In genomic region chr10:98572782-98573536, GRCm38 (mm10) we compare ENCODE assay signal across 13 mouse cellular contexts.
A peak's percentile ranks its signal among the peaks of the same experiment; 100 is the strongest.
DNase-seq lines count a peak whose midpoint lies in the region; ATAC-seq and TF ChIP-seq lines count a peak whose summit lies in the region.
"Had no signal": no experiment of that assay in that cellular context is flagged by ENCODE, and none has a peak within 500 bp of the region (broad histone marks: within the 10 kb centered on the region; RNA-seq: fewer than 3 reads in every experiment).

No protein-coding gene starts in this region.

- no peak for TF ChIP-seq CTCF in brain, embryonic 14.5 days (IDR thresholded peaks at IDR 0.05; ENCODE audit: borderline replicate concordance, extremely low read depth, insufficient read depth, insufficient read length)

- TF ChIP-seq POLR2A in brain, embryonic 14.5 days (IDR thresholded peaks at IDR 0.05; ENCODE audit: borderline replicate concordance, extremely low read depth, insufficient read depth, insufficient read length, poor library complexity, severe bottlenecking) = no peak

- no peak overlapping the region for H3K4me3 ChIP-seq in heart, embryonic 14.5 days (ENCODE audit: control insufficient read depth in 1 of 2, insufficient read depth in 1 of 2, low read depth in 1 of 2, low read length in 2 of 2)
- H3K4me3 ChIP-seq in heart, embryonic 11.5 days (ENCODE audit: low read depth, low read length) = no peak overlapping the region
- H3K4me3 ChIP-seq in kidney, embryonic 15.5 days (replicated peaks) = no peak overlapping the region
- no peak overlapping the region for H3K4me3 ChIP-seq in embryonic facial prominence, embryonic 14.5 days (ENCODE audit: low read depth, low read length)
- H3K4me3 ChIP-seq in forebrain, embryonic 14.5 days (ENCODE audit: low read depth, low read length) = no peak overlapping the region
- H3K4me3 ChIP-seq: liver, embryonic 13.5 days had no signal

- whole genome bisulfite sequencing in heart, embryonic 14.5 days = 39% methylated on average over 16 of the region's 16 CpGs
- WGBS in heart, embryonic 11.5 days (ENCODE audit: insufficient replicate concordance) = 42% methylated on average over 16 of the region's 16 CpGs
- WGBS in kidney, embryonic 15.5 days = 52% methylated on average over 16 of the region's 16 CpGs
- 35% methylated on average over 14 of the region's 16 CpGs for WGBS in embryonic facial prominence, embryonic 14.5 days
- WGBS in forebrain, embryonic 14.5 days = 79% methylated on average over 14 of the region's 16 CpGs

- peak overlapping the region; percentile 3; the same call in 1 of the 2 replicates for H3K9ac ChIP-seq in heart, embryonic 14.5 days (ENCODE audit: low read length)
- no peak overlapping the region for H3K9ac ChIP-seq in heart, embryonic 11.5 days (ENCODE audit: low read depth, low read length)
- H3K9ac ChIP-seq in kidney, embryonic 15.5 days = no peak overlapping the region
- peak overlapping the region; percentile 30 for H3K9ac ChIP-seq in embryonic facial prominence, embryonic 14.5 days (ENCODE audit: low read depth, low read length)
- no peak overlapping the region for H3K9ac ChIP-seq in forebrain, embryonic 14.5 days (ENCODE audit: low read length)
- H3K9ac ChIP-seq: liver, embryonic 13.5 days had no signal

- H3K4me2 ChIP-seq in heart, embryonic 14.5 days (ENCODE audit: low read length) = peak overlapping the region; percentile 45
- H3K4me2 ChIP-seq in heart, embryonic 11.5 days = no peak overlapping the region; the same call in 1 of the 2 replicates
- H3K4me2 ChIP-seq in kidney, embryonic 15.5 days = no peak overlapping the region
- H3K4me2 ChIP-seq in embryonic facial prominence, embryonic 14.5 days (ENCODE audit: low read depth, low read length) = peak overlapping the region; percentile 28
- no peak overlapping the region for H3K4me2 ChIP-seq in forebrain, embryonic 14.5 days (ENCODE audit: low read length)
- H3K4me2 ChIP-seq: liver, embryonic 13.5 days had no signal

- H3K9me3 ChIP-seq in heart, embryonic 14.5 days (ENCODE audit: control insufficient read depth, low read length) = no peaks in the 10 kb centered on the region
- H3K9me3 ChIP-seq in heart, embryonic 11.5 days (replicated peaks; ENCODE audit: control insufficient read depth, low read length) = no peaks in the 10 kb centered on the region
- no peaks in the 10 kb centered on the region for H3K9me3 ChIP-seq in kidney, embryonic 15.5 days (replicated peaks)
- H3K9me3 ChIP-seq in embryonic facial prominence, embryonic 14.5 days (ENCODE audit: control insufficient read depth, low read length) = no peaks in the 10 kb centered on the region
- H3K9me3 ChIP-seq in forebrain, embryonic 14.5 days (replicated peaks; ENCODE audit: control insufficient read depth, low read length) = no peaks in the 10 kb centered on the region
- H3K9me3 ChIP-seq: liver, embryonic 13.5 days had no signal

- DNase-seq in kidney, postnatal 36 days = peak; percentile 5 to 6
- peak; percentile 47 for DNase-seq in brain, embryonic 14.5 days (ENCODE audit: low read depth)
- DNase-seq in embryonic facial prominence, embryonic 14.5 days (ENCODE audit: low spot score) = peak; percentile 27
- no peak for DNase-seq in forebrain, embryonic 14.5 days (ENCODE audit: low spot score)
- no peak for DNase-seq in spleen, adult 12 weeks (ENCODE audit: low spot score)
- DNase-seq: cerebellum, adult 9-10 months; gastrocnemius, postnatal 10 days; liver, embryonic 13.5 days; right cerebral cortex, postnatal 4 days had no signal

- H3K4me1 ChIP-seq in heart, embryonic 14.5 days (ENCODE audit: control insufficient read depth in 2 of 2, insufficient read depth in 2 of 2, low read length in 2 of 2) = 0 out of 4 replicates have a peak, but pooled peaks cover 2 to 8% of the 10 kb centered on the region in 2 experiments
- H3K4me1 ChIP-seq in heart, embryonic 11.5 days (ENCODE audit: control insufficient read depth, insufficient read depth, low read length) = no peaks in the 10 kb centered on the region
- H3K4me1 ChIP-seq in kidney, embryonic 15.5 days = no peaks in the 10 kb centered on the region
- H3K4me1 ChIP-seq in embryonic facial prominence, embryonic 14.5 days (ENCODE audit: control insufficient read depth, insufficient read depth, low read length) = peaks cover 2% of the 10 kb centered on the region; the same call in 1 of the 2 replicates
- no peaks in the 10 kb centered on the region for H3K4me1 ChIP-seq in forebrain, embryonic 14.5 days (ENCODE audit: control insufficient read depth, insufficient read depth, low read length)
- H3K4me1 ChIP-seq: liver, embryonic 13.5 days had no signal

- H3K27me3 ChIP-seq in heart, embryonic 14.5 days (ENCODE audit: control insufficient read depth, insufficient read depth, low read length) = no peaks in the 10 kb centered on the region
- no peaks in the 10 kb centered on the region for H3K27me3 ChIP-seq in heart, embryonic 11.5 days (ENCODE audit: control insufficient read depth, insufficient read depth, low read length)
- no peaks in the 10 kb centered on the region for H3K27me3 ChIP-seq in kidney, embryonic 15.5 days
- H3K27me3 ChIP-seq in embryonic facial prominence, embryonic 14.5 days (replicated peaks; ENCODE audit: control insufficient read depth, insufficient read depth, low read length) = no peaks in the 10 kb centered on the region
- no peaks in the 10 kb centered on the region for H3K27me3 ChIP-seq in forebrain, embryonic 14.5 days (replicated peaks; ENCODE audit: control insufficient read depth, insufficient read depth, low read length)
- H3K27me3 ChIP-seq: liver, embryonic 13.5 days had no signal

- H3K27ac ChIP-seq in heart, embryonic 14.5 days (replicated peaks in 1 of 2; ENCODE audit: control insufficient read depth in 1 of 2, insufficient read depth in 1 of 2, low read depth in 2 of 2, low read length in 2 of 2) = no peak overlapping the region
- no peak overlapping the region for H3K27ac ChIP-seq in heart, embryonic 11.5 days (ENCODE audit: low read depth, low read length)
- H3K27ac ChIP-seq in kidney, embryonic 15.5 days = no peak overlapping the region
- H3K27ac ChIP-seq in embryonic facial prominence, embryonic 14.5 days (replicated peaks; ENCODE audit: low read depth, low read length) = no peak overlapping the region
- H3K27ac ChIP-seq in forebrain, embryonic 14.5 days (ENCODE audit: low read depth, low read length) = no peak overlapping the region
- H3K27ac ChIP-seq: hindbrain, postnatal 0 days; liver, embryonic 13.5 days had no signal

- no peak for ATAC-seq in heart, embryonic 14.5 days (ENCODE audit: insufficient number of reproducible peaks, insufficient read depth, low FRiP score, low read depth)
- no peak for ATAC-seq in heart, embryonic 11.5 days (replicated peaks; ENCODE audit: insufficient number of reproducible peaks, low FRiP score, low TSS enrichment)
- ATAC-seq in kidney, embryonic 15.5 days (replicated peaks; ENCODE audit: low FRiP score) = no peak
- no peak for ATAC-seq in embryonic facial prominence, embryonic 14.5 days (ENCODE audit: low read depth)
- ATAC-seq in forebrain, embryonic 14.5 days = no peak
- ATAC-seq: hindbrain, postnatal 0 days had no signal

- no peaks in the 10 kb centered on the region for H3K36me3 ChIP-seq in heart, embryonic 14.5 days (ENCODE audit: control insufficient read depth, insufficient read depth, low read length)
- no peaks in the 10 kb centered on the region for H3K36me3 ChIP-seq in heart, embryonic 11.5 days (ENCODE audit: control insufficient read depth, insufficient read depth, low read length)
- H3K36me3 ChIP-seq in kidney, embryonic 15.5 days = no peaks in the 10 kb centered on the region
- no peaks in the 10 kb centered on the region for H3K36me3 ChIP-seq in embryonic facial prominence, embryonic 14.5 days (ENCODE audit: control insufficient read depth, insufficient read depth, low read length)
- no peaks in the 10 kb centered on the region for H3K36me3 ChIP-seq in forebrain, embryonic 14.5 days (ENCODE audit: control insufficient read depth, insufficient read depth, low read length)
- H3K36me3 ChIP-seq: liver, embryonic 13.5 days had no signal

Comparison
In these comparisons a context has a peak if more than half of its experiments do, and no peak if none do; other contexts are left out.
1. H3K4me2 ChIP-seq: peak in heart, embryonic 14.5 days (single experiment) and embryonic facial prominence, embryonic 14.5 days (single experiment); none in heart, embryonic 11.5 days (single experiment), kidney, embryonic 15.5 days (single experiment) and forebrain, embryonic 14.5 days (single experiment).
2. H3K9ac ChIP-seq: peak in heart, embryonic 14.5 days (single experiment) and embryonic facial prominence, embryonic 14.5 days (single experiment); none in heart, embryonic 11.5 days (single experiment), kidney, embryonic 15.5 days (single experiment) and forebrain, embryonic 14.5 days (single experiment).
3. DNase-seq: peak in kidney, postnatal 36 days (2 of 2), brain, embryonic 14.5 days (single experiment) and embryonic facial prominence, embryonic 14.5 days (single experiment); none in forebrain, embryonic 14.5 days (single experiment) and spleen, adult 12 weeks (single experiment).